Mouse (Mus musculus) CD4-positive, CD25-positive, alpha-beta regulatory T cell, adult 2 months (primary cell): ENCODE results near the gene Fam89a.

Experiments used
- DNase-seq: peaks from one replicate; pipeline ENCODE4 v3.0.0-alpha.2; 2012; ENCODE audit warnings: low read depth, low spot score

Gene Fam89a

DNA sequence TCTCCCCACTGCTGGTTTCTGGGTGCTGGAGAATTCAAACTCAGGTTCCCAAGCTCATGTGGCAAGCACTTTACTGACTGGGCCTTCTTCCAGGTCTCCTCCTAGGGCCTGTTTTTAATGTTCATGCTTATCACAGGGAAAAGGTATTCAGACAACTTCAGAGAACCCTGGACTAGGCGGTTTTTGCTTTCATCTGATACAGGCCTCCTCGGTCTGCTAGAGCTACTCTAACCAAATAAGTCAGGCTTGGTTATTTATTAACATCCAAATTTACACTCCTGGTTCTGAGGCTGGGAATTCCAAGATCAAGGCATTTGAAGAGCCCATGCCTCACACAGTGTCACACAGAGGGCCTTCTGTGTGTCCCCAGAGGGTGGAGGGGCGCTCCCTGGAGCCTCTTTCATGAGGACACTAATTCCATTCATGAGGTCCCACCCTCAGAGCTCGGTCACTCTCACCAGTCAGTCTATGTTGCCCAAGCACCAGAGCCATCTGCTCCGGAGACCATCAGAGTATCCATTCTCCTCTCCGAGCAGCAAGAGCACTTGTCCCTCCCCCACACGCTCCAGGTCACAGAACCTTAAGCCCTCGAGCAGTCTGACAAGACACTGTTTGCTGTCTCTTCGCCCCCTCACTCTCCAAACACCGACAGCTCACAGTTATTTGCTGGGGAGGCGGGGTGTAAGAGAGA lies 2.6 kb upstream of the Fam89a start:
- DNase-seq, result no peak

DNA sequence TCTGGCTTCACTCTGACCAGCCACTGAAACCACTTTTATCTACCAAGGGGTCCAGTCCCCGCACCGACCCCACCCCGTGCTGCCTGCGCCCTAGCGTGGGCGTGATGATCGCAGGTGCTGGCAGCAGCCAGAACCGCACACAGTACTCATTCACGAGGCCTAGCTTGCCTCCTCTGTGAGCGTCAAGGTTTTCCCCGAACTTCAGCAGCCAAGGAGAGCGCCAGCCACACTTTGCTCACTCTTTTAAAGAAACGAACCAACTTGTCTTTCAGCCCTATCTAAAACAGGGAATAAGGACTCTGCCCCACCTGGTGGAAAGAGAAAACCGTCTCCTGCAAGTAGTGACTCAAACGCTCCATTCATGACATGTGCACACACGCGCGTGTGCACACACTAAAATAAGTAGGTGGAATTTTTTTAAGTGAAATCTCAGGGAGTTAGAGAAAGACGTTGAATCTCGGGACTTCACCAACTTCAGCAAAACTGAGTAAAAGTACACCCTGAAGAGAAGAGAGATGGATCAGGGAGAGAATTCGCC lies 762 bp upstream of the Fam89a start:
- peak; percentile 48 for DNase-seq

DNA sequence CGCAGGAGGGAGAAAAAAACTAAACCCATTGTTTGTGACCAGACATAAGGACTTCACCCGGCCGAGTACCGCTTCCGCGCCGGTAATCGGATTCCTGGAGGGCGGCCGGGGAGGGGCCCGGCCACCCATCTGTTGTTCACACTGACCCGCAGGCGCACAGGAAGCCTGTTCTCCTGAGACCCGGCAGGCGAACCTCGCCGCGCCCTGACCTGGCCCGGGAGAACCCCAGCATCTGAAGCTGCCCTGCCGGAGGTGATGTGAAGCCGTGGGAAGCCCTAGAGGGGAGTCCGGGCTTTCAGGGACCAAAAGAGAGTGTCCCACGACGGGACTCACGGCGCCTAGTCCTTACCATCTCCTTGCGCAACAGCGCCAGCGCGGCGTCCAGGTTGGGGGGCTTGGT lies 441 bp downstream of the Fam89a start:
- no peak for DNase-seq

- DNase-seq, result no peak
Measured at GRCm38 (mm10) chr8:124746661-124747060, 5.0 kb downstream of the Fam89a start.

DNA sequence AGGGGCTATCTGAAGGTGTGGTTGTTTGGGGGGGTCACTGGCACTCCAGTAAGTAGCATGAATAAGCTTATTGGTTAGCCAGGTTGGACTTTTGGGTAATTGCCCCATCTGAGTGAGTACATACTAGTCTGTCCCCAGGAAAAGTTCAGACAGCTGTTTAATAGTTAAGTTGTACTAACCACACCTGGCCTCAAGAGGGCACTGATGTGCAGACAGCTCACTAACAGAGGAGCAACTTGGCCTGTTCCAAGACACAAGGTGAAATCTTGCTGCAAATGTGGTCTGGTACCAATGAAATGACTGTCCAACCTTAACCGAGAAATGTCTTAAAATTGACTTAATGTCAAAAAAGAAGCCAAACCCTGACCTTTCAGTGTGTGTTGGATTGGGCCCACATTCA lies 12.4 kb downstream of the Fam89a start:
- DNase-seq, result peak; percentile 80

GRCm38 (mm10) chr8:124735371-124735911 lies 16.2 kb downstream of the Fam89a start:
- no peak for DNase-seq

DNA sequence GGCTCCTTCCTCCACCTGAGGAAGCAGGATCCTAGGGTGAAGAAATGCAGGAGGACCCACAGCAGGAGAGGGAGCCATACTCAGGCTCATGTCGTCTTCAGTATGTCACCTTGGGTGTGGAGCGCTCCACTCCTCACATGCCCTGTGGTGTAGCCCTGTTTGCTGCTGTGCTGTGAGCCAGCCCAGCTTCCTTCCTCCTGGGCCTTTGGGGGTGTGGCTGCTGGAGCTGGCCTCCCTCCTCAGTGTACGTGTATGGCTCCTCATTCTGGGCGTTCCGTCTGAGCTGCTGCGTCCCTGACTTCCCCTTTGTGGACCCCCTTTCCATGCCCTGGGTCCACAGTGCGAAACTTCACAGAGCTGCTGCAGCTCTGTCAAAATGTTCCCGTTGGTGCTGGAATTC lies 18.8 kb downstream of the Fam89a start:
- no peak for DNase-seq

DNA sequence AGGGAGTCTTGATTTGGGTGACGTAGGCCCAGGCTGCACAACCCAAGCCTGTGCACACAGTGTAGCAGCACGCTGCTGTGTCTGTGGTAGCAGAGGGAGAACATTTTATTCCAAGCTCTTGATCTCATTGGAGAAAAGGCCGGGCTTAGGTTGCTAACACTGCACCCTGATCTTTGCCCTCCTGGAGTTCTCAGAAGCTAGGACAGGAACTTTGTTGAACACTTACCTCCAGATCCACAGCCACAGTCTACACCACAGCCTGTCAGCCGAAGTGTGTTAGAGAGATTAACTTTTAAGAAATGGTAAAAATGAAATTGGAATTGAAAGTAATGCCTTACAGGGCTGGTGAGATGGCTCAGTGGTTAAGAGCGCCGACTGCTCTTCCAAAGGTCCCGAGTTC lies 27.3 kb downstream of the Fam89a start:
- DNase-seq, result no peak

- DNase-seq, result peak; percentile 98
Measured at GRCm38 (mm10) chr8:124721862-124722515, 29.6 kb downstream of the Fam89a start, which contains the start of the genes Ttc13 and Arv1. Gene Ttc13, minus strand, starts transcription at chr8:124721983. Gene Arv1, plus strand, starts transcription at chr8:124722139.

- no peak for DNase-seq
Measured at GRCm38 (mm10) chr8:124720938-124721861, 30.4 kb downstream of the Fam89a start.

GRCm38 (mm10) chr8:124720133-124720532 lies 31.5 kb downstream of the Fam89a start:
- DNase-seq, result peak; percentile 45

GRCm38 (mm10) chr8:124715736-124716135 lies 35.9 kb downstream of the Fam89a start:
- no peak for DNase-seq

DNA sequence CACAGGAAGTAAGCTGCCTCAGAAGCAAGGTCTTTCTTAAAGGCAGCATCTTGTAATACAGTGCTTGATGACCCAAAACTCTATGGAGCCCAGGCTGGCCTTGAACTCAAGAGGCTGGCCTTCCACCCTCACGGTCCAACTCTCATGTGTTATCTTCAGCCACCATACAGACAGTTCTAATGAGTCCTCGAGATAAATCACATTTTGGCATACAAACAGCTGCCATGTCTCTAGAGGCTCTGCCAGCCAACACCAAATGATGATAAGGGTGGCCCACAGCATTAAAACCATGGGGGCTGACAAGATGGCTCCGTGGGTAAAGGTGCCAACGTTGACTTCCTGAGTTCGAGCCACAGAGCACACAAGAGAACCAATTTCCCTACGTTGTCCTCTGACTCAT lies 38.4 kb downstream of the Fam89a start:
- DNase-seq, result no peak

GRCm38 (mm10) chr8:124705823-124706222 lies 45.8 kb downstream of the Fam89a start:
- no peak for DNase-seq

GRCm38 (mm10) chr8:124704376-124704775 lies 47.3 kb downstream of the Fam89a start:
- no peak for DNase-seq

DNA sequence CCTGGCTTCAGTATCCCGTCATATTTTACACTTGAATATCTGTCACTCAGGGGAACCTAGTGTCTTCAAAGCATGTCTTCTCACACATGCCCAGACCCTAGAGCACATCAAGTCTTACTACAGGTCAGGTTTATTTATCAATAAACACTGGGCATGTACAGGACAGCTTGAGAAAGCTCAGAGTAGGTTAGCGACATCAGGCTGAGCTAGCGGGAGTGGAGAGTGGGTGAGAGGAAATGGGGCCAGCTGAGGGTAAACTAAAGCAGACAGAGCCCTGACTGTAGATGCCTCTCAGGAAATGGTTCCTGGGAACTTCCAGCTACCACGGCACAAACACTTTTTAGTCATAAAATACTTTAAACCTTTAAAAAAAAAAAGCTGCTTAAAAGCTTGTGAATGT lies 48.1 kb downstream of the Fam89a start:
- DNase-seq, result peak; percentile 59

- no peak for DNase-seq
Measured at GRCm38 (mm10) chr8:124702183-124702582, 49.4 kb downstream of the Fam89a start.

GRCm38 (mm10) chr8:124701023-124701422 lies 50.6 kb downstream of the Fam89a start:
- peak; percentile 83 for DNase-seq

DNA sequence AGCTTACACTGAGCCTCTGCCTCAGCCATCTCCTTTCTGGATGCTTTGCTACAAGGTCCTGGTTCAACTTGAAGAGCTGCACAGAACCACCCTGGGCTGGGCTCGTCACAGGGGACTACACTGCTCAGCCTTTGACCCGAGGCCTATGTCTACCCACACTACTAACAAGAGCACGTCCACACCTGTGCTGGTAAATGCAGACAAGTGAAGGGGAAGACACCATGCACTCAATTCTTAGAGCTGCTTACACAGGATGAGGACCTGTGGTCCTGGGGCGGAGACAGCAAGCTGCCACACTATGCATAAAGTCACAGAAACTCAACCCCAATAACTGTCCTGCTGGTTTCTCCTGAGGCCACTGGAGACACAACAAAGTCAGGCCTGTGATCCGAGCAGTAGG lies 51.4 kb downstream of the Fam89a start:
- peak; percentile 46 for DNase-seq

DNA sequence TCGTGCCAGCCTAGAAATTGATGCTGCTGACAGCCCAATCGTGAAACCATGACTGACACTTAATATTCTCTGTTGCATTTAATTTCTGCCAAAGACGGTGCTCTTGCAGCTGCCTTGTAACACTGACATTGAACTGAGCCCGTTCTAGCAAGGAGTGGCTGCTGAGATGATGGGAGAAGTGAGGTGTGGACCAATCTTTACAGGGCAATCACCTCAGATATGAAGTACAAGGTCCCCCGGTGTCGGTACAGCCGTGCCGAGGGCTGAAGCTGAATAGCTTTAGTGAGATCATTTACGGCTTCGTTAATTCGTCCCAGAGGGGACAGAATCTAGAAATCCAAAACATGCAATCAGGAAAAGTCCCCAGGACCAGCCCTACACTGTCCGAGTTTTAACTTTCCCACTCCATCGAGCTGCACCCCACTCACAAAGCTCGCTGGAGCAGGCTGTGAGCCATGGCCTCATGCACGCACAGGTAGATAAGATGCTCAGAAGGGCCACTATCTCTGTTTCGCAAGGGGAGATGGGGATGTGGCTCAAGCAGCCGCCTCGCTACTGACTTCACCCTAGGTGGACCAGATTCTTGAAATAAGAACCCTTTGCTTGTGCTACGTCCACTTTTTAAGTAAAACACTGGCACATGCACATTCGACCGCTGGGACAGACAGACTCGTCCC lies 56.1 kb downstream of the Fam89a start:
- no peak for DNase-seq

DNA sequence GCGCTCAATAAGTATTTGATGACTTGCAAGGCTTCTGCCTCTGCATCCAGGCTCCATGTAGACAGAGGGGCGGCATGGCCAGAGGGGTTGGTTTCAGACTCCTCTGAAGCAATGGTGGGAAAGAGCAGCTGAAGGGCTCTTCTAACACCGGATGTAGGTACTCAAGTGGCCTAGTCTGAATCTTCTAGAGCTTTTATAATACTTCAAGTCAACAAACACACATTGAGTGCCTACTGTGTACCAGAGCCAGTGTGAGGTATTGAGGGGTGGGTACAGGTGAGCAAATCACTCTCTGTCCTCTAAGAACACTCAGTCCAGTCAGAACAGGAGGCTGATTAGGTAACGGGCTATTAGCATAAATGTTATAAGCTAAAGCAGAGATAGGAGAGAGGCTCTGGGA lies 59.9 kb downstream of the Fam89a start:
- no peak for DNase-seq
